Mouse (Mus musculus) thymus, postnatal 25 days (tissue): Measurements from ENCODE around the gene Ttc5.
"Not testable (repeated sequence)": the region's sequence is repeated elsewhere in the genome, so short reads cannot be mapped to it uniquely, and the experiment has no call there.

Source experiments
- DNase-seq: peaks from one replicate; pipeline ENCODE4 v3.0.0; 2022

Ttc5 gene

DNA sequence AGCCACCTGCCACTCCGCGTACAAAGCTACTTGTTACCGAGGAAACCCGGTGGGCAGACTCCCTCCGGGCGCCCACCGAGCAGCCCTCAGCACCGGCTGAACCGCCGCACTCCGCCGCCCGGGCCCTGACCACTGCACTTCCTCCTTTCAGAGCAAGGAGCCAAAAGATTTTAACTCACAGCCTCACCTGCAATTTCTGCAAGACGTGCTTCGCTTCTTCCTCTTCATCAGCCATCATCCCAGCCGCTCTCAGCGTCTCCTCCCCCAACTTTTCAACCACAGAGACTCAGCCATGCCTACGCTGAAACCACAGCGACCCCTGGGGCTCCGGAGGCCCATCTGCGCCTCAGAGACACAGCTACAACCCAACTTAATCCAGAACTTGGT lies at the start of gene Ttc5:
TSS of gene Ttc5 (minus strand) at position 269 of the 387 bp plus-strand sequence.
- peak; percentile 94 for DNase-seq

- no peak for DNase-seq
Measured at GRCm38 (mm10) chr14:50834435-50834834, 49.1 kb upstream of the Ttc5 start.

GRCm38 (mm10) chr14:50833964-50834363 lies 48.6 kb upstream of the Ttc5 start:
- DNase-seq = no peak

GRCm38 (mm10) chr14:50829878-50830277 lies 44.6 kb upstream of the Ttc5 start:
- no peak for DNase-seq

GRCm38 (mm10) chr14:50826579-50826978 lies 41.3 kb upstream of the Ttc5 start:
- no peak for DNase-seq

DNA sequence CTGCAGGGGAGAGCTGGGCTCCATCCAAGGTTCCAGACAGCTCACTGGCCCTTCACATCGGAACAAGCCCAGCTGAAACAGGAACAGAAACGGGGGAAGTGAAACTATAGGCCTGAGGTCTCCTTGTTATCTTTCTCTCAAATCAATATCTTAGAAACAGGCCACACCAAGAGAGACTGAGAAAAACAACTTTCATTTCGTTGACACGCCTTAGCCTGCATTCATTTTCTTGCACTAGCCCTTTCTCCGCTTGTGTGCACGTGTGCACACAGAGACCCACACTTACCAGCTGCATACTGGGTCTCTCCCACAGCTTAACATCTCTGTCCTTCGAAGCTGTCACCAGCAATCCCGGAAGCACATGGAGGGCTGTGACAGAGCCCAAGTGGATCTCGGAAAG lies 38.9 kb upstream of the Ttc5 start:
- DNase-seq = no peak

DNA sequence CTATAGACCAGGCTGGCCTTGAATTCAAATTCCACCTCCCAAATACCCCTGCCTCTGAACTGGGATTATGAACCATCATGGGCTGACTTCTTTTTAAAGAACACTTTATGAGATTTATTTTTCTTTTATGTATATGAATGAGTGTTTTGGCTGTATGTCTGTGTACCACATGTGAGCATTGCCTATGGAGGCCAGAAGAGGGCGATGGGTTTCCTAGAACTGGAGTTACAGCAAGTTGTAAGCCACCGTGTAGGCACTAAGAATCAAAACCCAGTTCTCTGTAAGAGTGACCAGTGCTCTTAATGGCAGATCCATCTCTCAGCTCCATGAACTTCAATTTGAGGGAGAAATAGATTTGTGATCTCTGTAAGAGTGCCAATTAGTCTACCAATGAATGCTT lies 37.9 kb upstream of the Ttc5 start:
- DNase-seq = no peak

- DNase-seq = no peak
Measured at GRCm38 (mm10) chr14:50813060-50813459, 27.7 kb upstream of the Ttc5 start.

GRCm38 (mm10) chr14:50807487-50808072 lies 22.3 kb upstream of the Ttc5 start, which contains the start of the genes Ccnb1ip1 and Parp2:
Gene Ccnb1ip1 (minus strand): TSS chr14:50807732.
Gene Parp2 (plus strand): TSS chr14:50807841.
- DNase-seq = peak; percentile 99

- not testable (repeated sequence) for DNase-seq
Measured at GRCm38 (mm10) chr14:50806469-50806868, 21.1 kb upstream of the Ttc5 start.

DNA sequence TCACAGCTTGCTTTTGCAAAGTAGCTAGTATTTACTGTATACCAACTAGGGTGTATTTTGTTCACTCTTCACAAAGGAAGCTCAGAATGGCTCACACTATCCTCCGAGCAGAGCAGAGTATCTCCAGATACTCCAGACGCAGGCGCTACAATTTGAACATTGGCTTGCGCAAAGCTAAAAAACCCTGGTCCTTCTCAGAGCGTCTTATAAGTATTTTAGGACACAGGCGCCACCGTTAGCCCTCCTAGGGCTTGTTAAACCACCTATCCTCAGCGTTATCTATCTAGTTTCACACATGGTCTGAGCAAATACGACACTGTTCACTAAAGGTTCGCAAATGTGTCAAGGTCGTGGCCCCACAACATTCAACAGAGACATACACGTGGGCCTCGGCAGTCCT lies 19.4 kb upstream of the Ttc5 start:
- DNase-seq = no peak

- DNase-seq = no peak
Measured at GRCm38 (mm10) chr14:50802843-50803562, 17.7 kb upstream of the Ttc5 start.

DNA sequence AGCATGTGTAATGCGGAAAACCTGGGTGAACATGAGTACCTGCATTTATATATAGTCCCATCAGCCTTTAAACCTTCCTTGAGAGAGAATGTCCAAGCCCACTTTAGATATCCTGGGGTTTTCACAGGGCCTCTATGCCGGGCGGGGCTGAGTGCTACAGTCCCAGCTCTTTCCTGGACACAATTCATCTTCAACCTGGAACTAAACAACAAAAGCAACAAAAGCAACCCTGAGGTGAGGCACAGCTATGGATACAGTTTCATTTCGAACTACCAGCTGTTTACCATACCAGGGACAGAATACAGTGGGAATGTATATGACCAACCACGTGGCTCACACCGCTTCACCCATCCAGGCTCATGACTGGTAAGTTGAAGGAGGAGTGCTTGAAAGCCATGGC lies 17.1 kb upstream of the Ttc5 start:
- DNase-seq = no peak

- DNase-seq = peak; percentile 37
Measured at GRCm38 (mm10) chr14:50799502-50800259, 14.4 kb upstream of the Ttc5 start.

GRCm38 (mm10) chr14:50798512-50798911 lies 13.2 kb upstream of the Ttc5 start:
- DNase-seq = peak; percentile 30

- DNase-seq = no peak
Measured at GRCm38 (mm10) chr14:50796464-50796863, 11.1 kb upstream of the Ttc5 start.

- DNase-seq = no peak
Measured at GRCm38 (mm10) chr14:50795965-50796364, 10.6 kb upstream of the Ttc5 start.

DNA sequence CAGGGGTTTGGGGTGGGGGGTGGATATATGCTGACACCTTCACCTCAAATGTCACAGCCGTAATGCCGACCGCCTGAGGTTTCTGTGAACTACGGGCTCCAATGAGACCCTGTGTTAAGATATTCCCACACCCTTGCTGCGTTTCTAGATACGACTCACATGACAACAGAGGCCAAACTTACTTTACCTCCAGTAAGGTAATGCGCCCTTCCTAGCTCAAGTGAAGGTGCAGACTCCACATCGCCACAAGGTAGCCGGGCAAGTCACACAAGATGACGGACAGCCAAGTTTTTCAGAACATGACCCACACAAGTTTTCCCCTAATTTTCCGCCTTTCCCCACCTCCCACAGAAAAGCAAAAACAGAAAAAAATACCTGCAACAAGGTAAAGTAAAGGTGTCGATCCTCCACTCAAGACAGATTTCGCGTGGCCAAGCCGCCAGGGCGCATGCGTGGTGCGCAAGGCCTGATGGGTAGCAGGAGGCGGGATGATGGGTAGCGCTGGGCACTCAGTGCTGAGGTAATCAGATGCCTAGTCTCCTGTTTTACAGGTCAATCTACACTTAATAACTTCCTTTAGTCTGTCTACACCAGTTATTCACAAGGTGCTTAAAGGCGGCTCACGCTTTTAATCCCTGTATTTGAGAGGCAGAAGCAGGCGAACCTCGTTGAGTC lies 10.1 kb upstream of the Ttc5 start:
- no peak for DNase-seq

DNA sequence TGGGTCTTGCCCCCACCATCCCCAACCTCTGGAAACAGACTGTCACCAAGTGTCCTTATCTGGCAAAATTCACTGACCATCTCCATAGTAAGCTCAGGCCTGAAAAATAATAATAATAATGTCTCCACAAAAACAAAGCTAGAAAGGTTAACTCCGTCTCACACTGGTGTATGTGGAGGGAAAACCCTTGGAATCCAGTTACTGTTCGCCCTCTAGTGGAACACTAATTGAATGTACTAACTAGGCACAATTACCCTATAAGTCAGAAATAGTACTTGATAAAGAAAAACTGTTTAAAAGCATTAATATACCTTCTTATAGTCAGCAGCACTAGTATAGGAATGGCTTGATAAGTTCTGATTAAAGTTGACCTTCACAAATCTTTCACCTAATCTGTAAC lies 2.8 kb upstream of the Ttc5 start:
- no peak for DNase-seq

DNA sequence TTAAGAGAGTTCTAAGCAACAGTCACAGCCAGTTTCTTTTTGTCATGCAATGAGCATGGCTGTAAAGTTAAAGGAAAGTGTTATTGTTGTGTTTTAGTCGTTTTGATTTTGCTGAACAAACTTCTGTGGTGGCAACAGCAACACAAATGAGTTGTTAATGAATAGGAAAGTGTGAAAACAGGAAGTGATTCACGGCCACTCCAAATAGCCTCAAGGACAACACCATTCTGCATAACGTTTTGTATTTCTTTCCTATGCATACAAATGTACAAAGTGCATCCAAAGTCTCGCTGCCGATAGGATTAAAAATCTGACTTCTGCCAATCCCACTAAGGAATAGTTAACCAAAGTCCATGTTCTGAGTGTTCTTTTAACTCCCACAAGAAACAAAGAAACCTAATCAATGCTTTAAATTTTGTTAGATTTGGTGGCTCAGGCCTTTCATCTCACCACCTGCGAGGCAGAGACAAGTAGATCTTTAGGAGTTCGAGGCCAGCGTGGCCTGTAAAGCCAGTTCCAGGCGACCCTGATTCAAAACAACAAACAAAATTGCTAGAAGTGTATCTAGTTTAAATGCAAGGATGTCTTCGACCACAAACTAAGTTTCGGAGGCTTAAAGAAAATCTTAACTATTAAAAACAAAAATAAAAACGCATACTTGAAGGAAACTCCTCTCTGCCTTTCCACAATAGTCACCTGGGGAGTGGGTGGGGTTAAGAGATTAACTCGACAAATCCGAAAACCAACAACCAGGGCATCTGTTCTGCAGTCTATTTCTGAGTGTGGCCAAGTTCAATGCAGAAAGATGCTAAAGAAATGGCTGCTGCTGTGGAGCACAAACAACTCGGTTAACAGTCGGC lies 698 bp downstream of the Ttc5 start:
- DNase-seq = peak; percentile 13

GRCm38 (mm10) chr14:50782166-50782565 lies 3.2 kb downstream of the Ttc5 start:
- no peak for DNase-seq

GRCm38 (mm10) chr14:50771342-50771741 lies 14.0 kb downstream of the Ttc5 start:
- DNase-seq = no peak
